Mouse (Mus musculus) neural tube, embryonic 13.5 days (tissue): ENCODE results near the gene Pramel7. TPM values are rescaled to one million over a fixed set of nuclear protein-coding genes. Genes with fewer than 3 reads are reported as not detected.
"Not testable (repeated sequence)": the region's sequence is repeated elsewhere in the genome, so short reads cannot be mapped to it uniquely, and the experiment has no call there.

Experiments
- ATAC-seq: fragments of 200-750 bp; cut with Nextera tagmentation; 2 replicates; pipeline ENCODE4 v1.8.0; 2017; ENCODE audit warnings: low read depth, mild to moderate bottlenecking, moderate TSS enrichment, moderate library complexity
- H3K27ac ChIP-seq: fragments of 300-500 bp; sonication (generic); replicated peaks from 2 replicates; pipeline ENCODE4 v1.5.1; 2015; ENCODE audit warnings: moderate library complexity, mild to moderate bottlenecking, inconsistent platforms
- H3K27me3 ChIP-seq: fragments of 300-500 bp; sonication (generic); 2 replicates; pipeline ENCODE4 v1.6.1; 2015; ENCODE audit warnings: mild to moderate bottlenecking, inconsistent platforms
- H3K36me3 ChIP-seq: fragments of 300-500 bp; sonication (generic); 2 replicates; pipeline ENCODE4 v1.6.1; 2015; ENCODE audit warnings: mild to moderate bottlenecking, inconsistent platforms
- H3K4me1 ChIP-seq: fragments of 300-500 bp; sonication (generic); replicated peaks from 2 replicates; pipeline ENCODE4 v1.6.1; 2015; ENCODE audit warnings: inconsistent platforms
- H3K4me2 ChIP-seq: fragments of 300-500 bp; sonication (generic); 2 replicates; pipeline ENCODE4 v1.6.1; 2015; ENCODE audit warnings: inconsistent platforms, mild to moderate bottlenecking, moderate library complexity
- H3K4me3 ChIP-seq: fragments of 300-500 bp; sonication (generic); 2 replicates; pipeline ENCODE4 v1.5.1; 2015; ENCODE audit warnings: mild to moderate bottlenecking, inconsistent platforms
- H3K9ac ChIP-seq: fragments of 300-500 bp; sonication (generic); 2 replicates; pipeline ENCODE4 v1.6.1; 2015; ENCODE audit warnings: moderate library complexity, mild to moderate bottlenecking, inconsistent platforms
- H3K9me3 ChIP-seq: fragments of 300-500 bp; sonication (generic); 2 replicates; pipeline ENCODE4 v1.6.1; 2016; ENCODE audit warnings: inconsistent platforms
- WGBS: fragments of 180-500 bp; shearing (Covaris S2); methylation state at CpG from one replicate; pipeline ENCODE4 v1.1.7; 2015; 5-methylcytosine and 5-hydroxymethylcytosine counted together
- polyA plus RNA-seq: library from polyadenylated mRNA; unstranded; fragments of >200 nt; fragmentation: Nextera tagmentation; extraction: Ambion mirVana; gene quantifications from 2 replicates; pipeline ENCODE4 v1.2.1, GENCODE M21; 2015

Gene Pramel7
- not detected in 2 replicates for polyA plus RNA-seq

- not testable (repeated sequence) for H3K9me3 ChIP-seq, H3K36me3 ChIP-seq, H3K9ac ChIP-seq, H3K27ac ChIP-seq, H3K4me3 ChIP-seq, H3K4me1 ChIP-seq, H3K27me3 ChIP-seq, H3K4me2 ChIP-seq, ATAC-seq
- WGBS: 90% methylated on average over 4 of the region's 5 CpGs
Observed at GRCm38 (mm10) chr2:87496993-87497392, at the start of gene Pramel7. Pramel7 (minus strand) TSS chr2:87497093.

GRCm38 (mm10) chr2:87545442-87545841 lies 48.5 kb upstream of the Pramel7 start, which contains the start of gene Olfr1128:
Olfr1128 (minus strand) TSS chr2:87545542.
- no peak for ATAC-seq
- H3K4me2 ChIP-seq: no peak within 1 kb of the TSS
- no peaks in the 10 kb centered on the region for H3K9me3 ChIP-seq
- H3K27ac ChIP-seq: no peak within 1 kb of the TSS
- H3K4me3 ChIP-seq: no peak within 1 kb of the TSS
- H3K27me3 ChIP-seq: no peaks in the 10 kb centered on the region
- no peak within 1 kb of the TSS for H3K9ac ChIP-seq
- H3K36me3 ChIP-seq: no peaks in the 10 kb centered on the region
- no peaks in the 10 kb centered on the region for H3K4me1 ChIP-seq
- WGBS: 79% methylated on average over 1 of the region's 1 CpGs

- H3K27ac ChIP-seq: no peak overlapping the region
Observed at GRCm38 (mm10) chr2:87534826-87535225, 37.9 kb upstream of the Pramel7 start.

GRCm38 (mm10) chr2:87531496-87531895 lies 34.6 kb upstream of the Pramel7 start, which contains the start of gene Olfr153:
Olfr153 (plus strand) TSS chr2:87531796.
- ATAC-seq: no peak
- no peak within 1 kb of the TSS for H3K4me2 ChIP-seq
- no peak within 1 kb of the TSS for H3K9ac ChIP-seq
- H3K36me3 ChIP-seq: no peaks in the 10 kb centered on the region
- H3K9me3 ChIP-seq: no peaks in the 10 kb centered on the region
- no peaks in the 10 kb centered on the region for H3K4me1 ChIP-seq
- no peak within 1 kb of the TSS for H3K27ac ChIP-seq
- H3K27me3 ChIP-seq: no peaks in the 10 kb centered on the region
- no peak within 1 kb of the TSS for H3K4me3 ChIP-seq

More at GRCm38 (mm10) chr2:87534826-87535225, 37.9 kb upstream of the Pramel7 start:
- Histone ChIP-seq H3K9ac (no peak overlapping the region), H3K9me3 (no peaks in the 10 kb centered on the region), H3K36me3 (no peaks in the 10 kb centered on the region), H3K4me2 (no peak overlapping the region), H3K4me1 (no peaks in the 10 kb centered on the region), H3K4me3 (no peak overlapping the region), H3K27me3 (no peaks in the 10 kb centered on the region)
- 71% methylated on average over 2 of the region's 2 CpGs for WGBS
- ATAC-seq: no peak

- H3K36me3 ChIP-seq, H3K27ac ChIP-seq, H3K9me3 ChIP-seq, H3K27me3 ChIP-seq, H3K4me1 ChIP-seq, H3K9ac ChIP-seq: not testable (repeated sequence)
- peak overlapping the region; percentile 21 for H3K4me3 ChIP-seq
- WGBS: 32% methylated on average over 38 of the region's 39 CpGs
- ATAC-seq: peak; percentile 56; the same call in 1 of the 2 replicates
- peak overlapping the region; percentile 51 for H3K4me2 ChIP-seq
Observed at GRCm38 (mm10) chr2:87525899-87526616, 29.2 kb upstream of the Pramel7 start.

GRCm38 (mm10) chr2:87520651-87521050 lies 23.8 kb upstream of the Pramel7 start:
- Histone ChIP-seq H3K4me1 (no peaks in the 10 kb centered on the region), H3K9me3 (no peaks in the 10 kb centered on the region), H3K4me2 (no peak overlapping the region), H3K27me3 (no peaks in the 10 kb centered on the region), H3K27ac (no peak overlapping the region), H3K4me3 (no peak overlapping the region), H3K36me3 (no peaks in the 10 kb centered on the region), H3K9ac (no peak overlapping the region)
- WGBS: 86% methylated on average over 4 of the region's 4 CpGs
- ATAC-seq: no peak

- Histone ChIP-seq H3K27ac (no peak overlapping the region), H3K4me1 (no peaks in the 10 kb centered on the region), H3K9me3 (no peaks in the 10 kb centered on the region), H3K9ac (no peak overlapping the region), H3K4me3 (no peak overlapping the region), H3K36me3 (no peaks in the 10 kb centered on the region), H3K27me3 (no peaks in the 10 kb centered on the region), H3K4me2 (no peak overlapping the region)
- WGBS: 87% methylated on average over 3 of the region's 3 CpGs
- no peak for ATAC-seq
Observed at GRCm38 (mm10) chr2:87516581-87516980, 19.7 kb upstream of the Pramel7 start.

GRCm38 (mm10) chr2:87515457-87516060 lies 18.7 kb upstream of the Pramel7 start:
- Histone ChIP-seq H3K9me3 (no peaks in the 10 kb centered on the region), H3K9ac (no peak overlapping the region), H3K4me1 (no peaks in the 10 kb centered on the region), H3K4me3 (no peak overlapping the region), H3K27me3 (no peaks in the 10 kb centered on the region), H3K27ac (no peak overlapping the region), H3K4me2 (no peak overlapping the region), H3K36me3 (no peaks in the 10 kb centered on the region)
- ATAC-seq: no peak
- 85% methylated on average over 7 of the region's 8 CpGs for WGBS

GRCm38 (mm10) chr2:87515046-87515445 lies 18.2 kb upstream of the Pramel7 start:
- H3K4me3 ChIP-seq: no peak overlapping the region
- no peaks in the 10 kb centered on the region for H3K9me3 ChIP-seq
- H3K4me1 ChIP-seq: no peaks in the 10 kb centered on the region
- no peak overlapping the region for H3K27ac ChIP-seq
- H3K36me3 ChIP-seq: no peaks in the 10 kb centered on the region
- 96% methylated on average over 2 of the region's 2 CpGs for WGBS
- H3K27me3 ChIP-seq: no peaks in the 10 kb centered on the region
- no peak overlapping the region for H3K4me2 ChIP-seq
- no peak overlapping the region for H3K9ac ChIP-seq
- ATAC-seq: no peak

- WGBS: 84% methylated on average over 6 of the region's 6 CpGs
- no peak within 1 kb of the TSS for H3K27ac ChIP-seq
- H3K9ac ChIP-seq: no peak within 1 kb of the TSS
- no peak within 1 kb of the TSS for H3K4me3 ChIP-seq
- no peaks in the 10 kb centered on the region for H3K9me3 ChIP-seq
- no peak within 1 kb of the TSS for H3K4me2 ChIP-seq
- no peaks in the 10 kb centered on the region for H3K36me3 ChIP-seq
- H3K27me3 ChIP-seq: no peaks in the 10 kb centered on the region
- ATAC-seq: no peak
- H3K4me1 ChIP-seq: no peaks in the 10 kb centered on the region
Observed at GRCm38 (mm10) chr2:87506265-87506664, 9.4 kb upstream of the Pramel7 start, which contains the start of gene Pramel6. Pramel6 (plus strand) TSS chr2:87506565.

GRCm38 (mm10) chr2:87482276-87482675 lies 14.6 kb downstream of the Pramel7 start:
- no peak overlapping the region for H3K9ac ChIP-seq
- no peaks in the 10 kb centered on the region for H3K4me1 ChIP-seq
- H3K27ac ChIP-seq: no peak overlapping the region
- no peak for ATAC-seq
- WGBS: 79% methylated on average over 2 of the region's 2 CpGs
- H3K4me3 ChIP-seq: no peak overlapping the region
- no peaks in the 10 kb centered on the region for H3K27me3 ChIP-seq
- no peaks in the 10 kb centered on the region for H3K9me3 ChIP-seq
- no peaks in the 10 kb centered on the region for H3K36me3 ChIP-seq
- H3K4me2 ChIP-seq: no peak overlapping the region

GRCm38 (mm10) chr2:87481158-87481557 lies 15.7 kb downstream of the Pramel7 start:
- Histone ChIP-seq H3K27me3 (no peaks in the 10 kb centered on the region), H3K9ac (no peak overlapping the region), H3K4me1 (no peaks in the 10 kb centered on the region), H3K4me2 (no peak overlapping the region), H3K27ac (no peak overlapping the region), H3K4me3 (no peak overlapping the region), H3K36me3 (no peaks in the 10 kb centered on the region), H3K9me3 (no peaks in the 10 kb centered on the region)
- ATAC-seq: no peak
- 86% methylated on average over 4 of the region's 4 CpGs for WGBS
